Mouse (Mus musculus) limb, embryonic 13.5 days (tissue): Measurements from ENCODE around the gene Ebf1. TPM values are rescaled to one million over a fixed set of nuclear protein-coding genes. Genes with fewer than 3 reads are reported as not detected.

ENCODE experiments used
- ATAC-seq: fragments of 200-750 bp; cut with Nextera tagmentation; 2 replicates; pipeline ENCODE4 v1.8.0; 2017; ENCODE audit warnings: low read depth, moderate number of reproducible peaks, moderate TSS enrichment; ENCODE audit not compliant: low FRiP score
- H3K27ac ChIP-seq: fragments of 300-500 bp; sonication (generic); 2 replicates; pipeline ENCODE4 v1.5.1; 2015; ENCODE audit warnings: inconsistent platforms, mild to moderate bottlenecking, moderate library complexity
- H3K27me3 ChIP-seq: fragments of 300-500 bp; sonication (generic); 2 replicates; pipeline ENCODE4 v1.6.1; 2015; ENCODE audit warnings: mild to moderate bottlenecking, inconsistent platforms
- H3K36me3 ChIP-seq: fragments of 300-500 bp; sonication (generic); 2 replicates; pipeline ENCODE4 v1.6.1; 2015; ENCODE audit warnings: inconsistent platforms, mild to moderate bottlenecking, moderate library complexity
- H3K4me1 ChIP-seq: fragments of 300-500 bp; sonication (generic); 2 replicates; pipeline ENCODE4 v1.6.1; 2015; ENCODE audit warnings: inconsistent platforms
- H3K4me2 ChIP-seq: fragments of 300-500 bp; sonication (generic); replicated peaks from 2 replicates; pipeline ENCODE4 v1.6.1; 2015; ENCODE audit warnings: inconsistent platforms, mild to moderate bottlenecking, moderate library complexity
- H3K4me3 ChIP-seq: fragments of 300-500 bp; sonication (generic); 2 replicates; pipeline ENCODE4 v1.5.1; 2015; ENCODE audit warnings: moderate library complexity, mild to moderate bottlenecking, inconsistent platforms
- H3K9ac ChIP-seq: fragments of 300-500 bp; sonication (generic); 2 replicates; pipeline ENCODE4 v1.6.1; 2015; ENCODE audit warnings: mild to moderate bottlenecking, inconsistent platforms
- H3K9me3 ChIP-seq: fragments of 300-500 bp; sonication (generic); 2 replicates; pipeline ENCODE4 v1.6.1; 2016; ENCODE audit warnings: inconsistent platforms
- WGBS: fragments of 180-500 bp; shearing (Covaris S2); methylation state at CpG from one replicate; pipeline ENCODE4 v1.1.7; 2015; 5-methylcytosine and 5-hydroxymethylcytosine counted together
- polyA plus RNA-seq: library from polyadenylated mRNA; unstranded; fragments of >200 nt; fragmentation: Nextera tagmentation; extraction: Ambion mirVana; gene quantifications from 2 replicates; pipeline ENCODE4 v1.2.1, GENCODE M21; 2015

The Ebf1 gene
- polyA plus RNA-seq, 1 experiment from 2014 or later, result 103 TPM

GRCm38 (mm10) chr11:44928403-44928802 lies 311.3 kb downstream of the Ebf1 start:
- Histone ChIP-seq H3K4me1 (peaks cover 48% of the 10 kb centered on the region), H3K27me3 (no peaks in the 10 kb centered on the region), H3K36me3 (peaks cover 8% of the 10 kb centered on the region), H3K27ac (no peak overlapping the region), H3K4me3 (no peak overlapping the region), H3K9me3 (no peaks in the 10 kb centered on the region), H3K9ac (no peak overlapping the region), H3K4me2 (no peak overlapping the region)
- no peak for ATAC-seq
- 83% methylated on average over 6 of the region's 6 CpGs for WGBS

DNA sequence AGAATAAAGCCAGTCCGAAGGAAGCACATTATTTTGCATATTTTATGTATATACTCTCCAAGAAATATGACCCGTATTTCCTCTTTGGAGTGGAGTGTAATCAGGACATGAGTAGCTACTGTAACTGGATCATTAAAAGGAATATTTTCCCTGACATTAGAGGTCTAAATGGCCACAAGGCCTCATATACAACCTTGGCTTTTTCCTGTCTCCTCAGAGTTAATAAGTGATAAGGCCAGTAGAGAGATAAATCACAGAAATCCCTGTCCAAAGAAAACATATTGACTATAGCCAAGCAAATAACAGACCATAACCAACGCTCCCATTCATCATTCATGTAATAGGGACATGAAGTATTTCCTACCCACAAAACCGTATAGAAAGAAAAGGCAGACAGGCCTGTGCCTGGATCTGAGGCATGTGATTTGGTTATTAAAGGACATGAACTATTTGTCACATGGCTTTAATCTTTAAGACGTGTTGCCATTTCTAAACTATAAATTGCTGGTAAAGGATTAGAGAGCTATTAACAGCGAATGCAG lies 315.9 kb downstream of the Ebf1 start:
- Histone ChIP-seq H3K4me1 (peaks cover 14% of the 10 kb centered on the region), H3K4me3 (no peak overlapping the region), H3K27ac (no peak overlapping the region), H3K9me3 (no peaks in the 10 kb centered on the region), H3K27me3 (no peaks in the 10 kb centered on the region), H3K36me3 (peaks cover 11% of the 10 kb centered on the region), H3K9ac (no peak overlapping the region), H3K4me2 (no peak overlapping the region)
- WGBS, result 50% methylated on average over 6 of the region's 6 CpGs
- ATAC-seq, result no peak

DNA sequence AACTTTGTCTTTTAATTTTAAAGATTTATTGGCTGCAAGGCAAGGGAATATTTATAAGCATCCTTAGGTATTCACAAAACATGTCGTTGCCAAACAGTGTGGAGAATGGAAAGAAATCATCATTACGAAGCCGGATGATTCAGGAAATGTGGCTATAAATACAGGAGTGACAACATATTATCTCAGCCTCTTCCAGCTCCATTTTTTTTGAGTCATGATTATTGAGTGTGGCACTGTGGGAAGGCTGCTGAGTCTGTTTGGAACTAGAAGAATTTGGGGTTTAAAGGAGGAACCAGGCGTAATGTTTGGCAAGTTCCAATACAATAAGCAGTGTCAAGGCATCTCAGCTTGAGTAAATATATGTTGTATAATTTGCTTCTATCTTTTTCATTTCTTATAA lies 326.7 kb downstream of the Ebf1 start:
- WGBS, result 84% methylated on average over 4 of the region's 4 CpGs
- ATAC-seq, result no peak
- Histone ChIP-seq H3K9me3 (no peaks in the 10 kb centered on the region), H3K27ac (no peak overlapping the region), H3K9ac (no peak overlapping the region), H3K36me3 (no peaks in the 10 kb centered on the region; the same call in 1 of the 2 replicates), H3K4me3 (no peak overlapping the region), H3K27me3 (no peaks in the 10 kb centered on the region), H3K4me2 (no peak overlapping the region), H3K4me1 (0 out of 2 replicates have a peak, but pooled peaks cover 5% of the 10 kb centered on the region)

DNA sequence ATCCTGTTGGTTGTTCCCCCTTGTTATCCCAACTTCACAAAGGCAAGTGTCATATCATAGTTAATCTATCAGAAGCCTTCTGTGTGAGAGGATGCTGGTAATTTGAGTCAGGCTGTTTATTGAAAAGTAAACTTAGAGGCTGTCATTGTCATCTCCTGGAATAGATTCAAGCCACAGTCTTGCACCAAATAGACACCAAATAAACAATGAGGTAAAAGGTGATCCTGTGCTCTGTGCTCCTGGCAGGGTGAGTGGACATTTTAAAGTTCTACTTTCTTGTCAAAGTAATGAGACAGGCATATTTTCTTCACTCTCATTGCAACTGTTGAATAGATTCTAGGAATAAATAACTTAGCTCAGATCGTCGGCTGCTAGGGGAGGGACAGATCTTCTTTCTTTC lies 327.3 kb downstream of the Ebf1 start:
- Histone ChIP-seq H3K36me3 (no peaks in the 10 kb centered on the region), H3K4me2 (no peak overlapping the region), H3K9me3 (no peaks in the 10 kb centered on the region), H3K4me3 (no peak overlapping the region), H3K27me3 (no peaks in the 10 kb centered on the region), H3K9ac (no peak overlapping the region), H3K4me1 (0 out of 2 replicates have a peak, but pooled peaks cover 5% of the 10 kb centered on the region), H3K27ac (no peak overlapping the region)
- no peak for ATAC-seq
- WGBS, result 81% methylated on average over 2 of the region's 2 CpGs

DNA sequence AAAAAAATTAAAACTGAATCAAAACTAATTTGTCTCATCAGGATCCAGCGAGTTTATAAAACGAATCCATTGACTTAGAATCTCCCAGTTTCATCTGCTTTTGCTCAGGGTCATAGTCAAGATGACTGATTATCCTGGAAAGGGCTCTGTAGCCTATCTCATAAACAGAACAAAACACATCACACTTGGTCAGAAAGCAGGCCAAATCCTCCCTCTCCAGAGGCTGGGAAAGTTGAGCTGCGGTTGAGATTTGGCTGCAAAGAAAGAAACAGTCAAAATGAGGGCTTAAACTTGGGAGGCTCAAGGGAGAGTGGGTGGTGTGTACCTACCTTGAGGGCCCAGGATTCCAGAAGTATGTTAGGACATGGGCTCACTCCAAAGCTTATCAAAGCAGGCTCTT lies 329.5 kb downstream of the Ebf1 start:
- 0 out of 2 replicates have a peak, but pooled peaks cover 5% of the 10 kb centered on the region for H3K4me1 ChIP-seq
- no peak overlapping the region for H3K4me3 ChIP-seq
- H3K27me3 ChIP-seq, result no peaks in the 10 kb centered on the region
- no peaks in the 10 kb centered on the region for H3K9me3 ChIP-seq
- H3K9ac ChIP-seq, result no peak overlapping the region
- H3K36me3 ChIP-seq, result no peaks in the 10 kb centered on the region
- H3K27ac ChIP-seq, result no peak overlapping the region
- no peak for ATAC-seq
- H3K4me2 ChIP-seq, result no peak overlapping the region
- WGBS, result 84% methylated on average over 3 of the region's 3 CpGs

GRCm38 (mm10) chr11:44948541-44948940 lies 331.4 kb downstream of the Ebf1 start:
- Histone ChIP-seq H3K27ac (no peak overlapping the region), H3K27me3 (no peaks in the 10 kb centered on the region), H3K9ac (no peak overlapping the region), H3K9me3 (no peaks in the 10 kb centered on the region), H3K4me2 (no peak overlapping the region), H3K4me1 (0 out of 2 replicates have a peak, but pooled peaks cover 5% of the 10 kb centered on the region), H3K4me3 (no peak overlapping the region), H3K36me3 (no peaks in the 10 kb centered on the region)
- 62% methylated on average over 6 of the region's 6 CpGs for WGBS
- no peak for ATAC-seq

DNA sequence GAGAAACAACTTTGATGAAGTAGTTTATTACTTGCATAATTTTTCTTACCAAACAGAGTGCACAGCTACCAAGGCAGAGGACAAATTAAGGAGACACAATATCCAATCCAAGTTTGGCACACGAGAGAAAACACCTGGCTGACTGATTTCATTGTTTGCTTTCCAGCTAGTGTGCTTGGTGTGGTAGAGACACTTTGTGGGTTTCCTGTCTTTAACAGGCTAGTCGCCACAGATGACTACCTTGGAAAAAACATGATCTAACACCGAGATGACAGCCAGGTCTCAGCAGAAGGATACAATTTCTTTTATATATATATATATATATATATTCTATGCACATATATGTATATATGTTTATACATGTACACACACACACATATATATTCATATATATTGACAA lies 332.0 kb downstream of the Ebf1 start:
- Histone ChIP-seq H3K36me3 (no peaks in the 10 kb centered on the region), H3K27ac (no peak overlapping the region), H3K9me3 (no peaks in the 10 kb centered on the region), H3K9ac (no peak overlapping the region), H3K27me3 (0 out of 2 replicates have a peak, but pooled peaks cover 5% of the 10 kb centered on the region), H3K4me1 (0 out of 2 replicates have a peak, but pooled peaks cover 5% of the 10 kb centered on the region), H3K4me2 (no peak overlapping the region), H3K4me3 (no peak overlapping the region)
- no peak for ATAC-seq
- 45% methylated on average over 3 of the region's 3 CpGs for WGBS

GRCm38 (mm10) chr11:44950319-44950718 lies 333.2 kb downstream of the Ebf1 start:
- no peak for ATAC-seq
- Histone ChIP-seq H3K9ac (no peak overlapping the region), H3K4me3 (no peak overlapping the region), H3K27me3 (0 out of 2 replicates have a peak, but pooled peaks cover 5% of the 10 kb centered on the region), H3K36me3 (no peaks in the 10 kb centered on the region), H3K9me3 (no peaks in the 10 kb centered on the region), H3K27ac (no peak overlapping the region), H3K4me1 (0 out of 2 replicates have a peak, but pooled peaks cover 5% of the 10 kb centered on the region), H3K4me2 (no peak overlapping the region)
- WGBS, result 91% methylated on average over 9 of the region's 9 CpGs

DNA sequence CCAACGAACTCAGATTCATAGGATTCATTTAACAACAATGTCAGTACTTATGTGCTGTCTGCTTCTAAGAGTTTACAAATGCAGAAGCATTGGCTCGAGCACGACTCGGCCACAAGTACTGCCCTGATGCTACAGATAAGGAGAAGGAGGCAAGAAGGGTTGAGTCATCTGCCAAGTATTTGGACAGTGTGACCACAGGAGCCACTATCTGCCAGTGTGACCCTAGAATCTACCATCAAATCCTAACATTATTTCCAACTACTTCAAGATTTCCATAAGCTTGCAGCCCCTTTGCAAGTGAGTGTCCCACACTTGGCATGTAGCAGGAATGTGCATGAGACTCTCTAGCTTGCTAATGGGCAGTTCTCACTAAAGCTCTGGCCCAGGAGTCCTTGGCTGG lies 334.4 kb downstream of the Ebf1 start:
- Histone ChIP-seq H3K36me3 (no peaks in the 10 kb centered on the region), H3K4me2 (no peak overlapping the region), H3K4me3 (no peak overlapping the region), H3K9me3 (no peaks in the 10 kb centered on the region), H3K4me1 (0 out of 2 replicates have a peak, but pooled peaks cover 5% of the 10 kb centered on the region), H3K27me3 (0 out of 2 replicates have a peak, but pooled peaks cover 5% of the 10 kb centered on the region), H3K9ac (no peak overlapping the region), H3K27ac (no peak overlapping the region)
- WGBS, result 87% methylated on average over 4 of the region's 4 CpGs
- ATAC-seq, result no peak

GRCm38 (mm10) chr11:44953337-44953736 lies 336.2 kb downstream of the Ebf1 start:
- ATAC-seq, result no peak
- no peak overlapping the region for H3K4me3 ChIP-seq
- 74% methylated on average over 1 of the region's 1 CpGs for WGBS

GRCm38 (mm10) chr11:44953863-44954262 lies 336.7 kb downstream of the Ebf1 start:
- no peak for ATAC-seq
- no peaks in the 10 kb centered on the region for H3K4me1 ChIP-seq
- H3K4me2 ChIP-seq, result no peak overlapping the region
- no peaks in the 10 kb centered on the region for H3K9me3 ChIP-seq
- no peaks in the 10 kb centered on the region for H3K36me3 ChIP-seq
- H3K9ac ChIP-seq, result no peak overlapping the region
- H3K27ac ChIP-seq, result no peak overlapping the region
- no peak overlapping the region for H3K4me3 ChIP-seq
- 0 out of 2 replicates have a peak, but pooled peaks cover 5% of the 10 kb centered on the region for H3K27me3 ChIP-seq
- 74% methylated on average over 11 of the region's 11 CpGs for WGBS

More at GRCm38 (mm10) chr11:44953337-44953736, 336.2 kb downstream of the Ebf1 start:
- no peak overlapping the region for H3K27ac ChIP-seq
- no peak overlapping the region for H3K4me2 ChIP-seq
- no peaks in the 10 kb centered on the region for H3K9me3 ChIP-seq
- H3K27me3 ChIP-seq, result 0 out of 2 replicates have a peak, but pooled peaks cover 5% of the 10 kb centered on the region
- H3K9ac ChIP-seq, result no peak overlapping the region
- no peaks in the 10 kb centered on the region for H3K36me3 ChIP-seq
- 0 out of 2 replicates have a peak, but pooled peaks cover 4% of the 10 kb centered on the region for H3K4me1 ChIP-seq

DNA sequence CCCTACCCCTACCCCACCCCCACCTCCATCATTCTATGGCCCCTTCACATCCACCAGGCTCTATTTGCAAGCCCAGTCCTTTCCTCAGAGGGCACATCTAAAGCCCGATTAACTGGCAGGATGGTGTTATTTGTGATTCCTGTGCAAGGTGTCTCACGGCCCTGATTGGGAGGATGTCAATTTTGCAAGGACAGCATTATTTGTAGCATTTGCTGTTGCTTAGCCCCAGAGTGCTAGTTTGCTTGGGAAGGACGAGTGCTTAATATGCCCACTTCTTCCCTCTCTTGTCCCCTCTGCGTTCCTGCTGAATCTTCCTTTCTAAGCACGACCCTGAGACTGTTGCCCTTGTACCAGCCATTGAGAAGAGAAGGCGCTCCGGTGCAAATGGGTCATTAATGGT lies 337.2 kb downstream of the Ebf1 start:
- WGBS, result 78% methylated on average over 7 of the region's 7 CpGs
- no peak for ATAC-seq
- no peak overlapping the region for H3K27ac ChIP-seq

More for the DNA sequence above, 337.2 kb downstream of the Ebf1 start:
- Histone ChIP-seq H3K4me1 (no peaks in the 10 kb centered on the region), H3K36me3 (no peaks in the 10 kb centered on the region), H3K9me3 (no peaks in the 10 kb centered on the region), H3K27me3 (0 out of 2 replicates have a peak, but pooled peaks cover 5% of the 10 kb centered on the region), H3K9ac (no peak overlapping the region), H3K4me3 (no peak overlapping the region), H3K4me2 (no peak overlapping the region)
